11 mouse cellular contexts compared by ENCODE assay signal in the genomic region with DNA sequence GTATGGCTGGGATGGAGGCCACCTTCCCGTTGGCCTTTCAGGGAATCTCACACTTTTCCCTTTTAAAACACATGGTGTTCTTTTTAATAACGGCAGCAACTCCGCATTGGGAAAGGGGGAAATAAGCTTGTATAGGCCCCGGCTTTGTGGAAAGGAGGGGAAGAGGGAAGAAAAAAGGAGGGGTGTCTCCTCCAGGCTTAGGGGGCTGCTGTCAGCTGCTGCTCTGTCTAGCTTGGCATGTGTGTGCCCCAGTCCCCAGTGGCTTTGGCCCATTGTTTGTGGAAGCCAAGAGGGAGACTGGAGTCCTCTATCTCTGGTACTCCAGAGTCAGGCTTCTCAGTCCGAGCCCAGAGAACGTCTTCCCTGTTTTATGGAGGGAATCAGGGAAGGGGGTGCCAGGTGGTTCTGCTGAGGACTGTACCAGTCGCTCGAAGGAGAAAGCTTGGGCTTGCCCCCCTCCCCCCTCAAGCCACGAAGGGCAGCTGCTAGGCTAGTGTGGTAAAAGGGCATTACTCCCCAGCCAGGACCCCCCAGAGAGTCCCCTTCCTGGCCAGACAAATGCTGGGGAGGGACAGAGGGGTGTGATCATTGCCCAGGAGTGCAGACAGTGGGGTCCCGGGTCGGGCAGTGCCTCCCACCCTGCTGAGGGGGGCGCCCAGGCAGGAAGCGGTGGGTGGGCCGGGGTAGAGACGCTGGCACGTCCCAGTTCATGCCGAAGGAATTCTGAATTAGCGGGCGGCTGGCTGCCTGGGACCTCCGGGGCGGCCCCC. TPM values are rescaled to one million over a fixed set of nuclear protein-coding genes. Genes with fewer than 3 reads are reported as not detected.
DNase-seq lines count a peak whose midpoint lies in the region; ATAC-seq and TF ChIP-seq lines count a peak whose summit lies in the region.
"Had no signal": no experiment of that assay in that cellular context is flagged by ENCODE, and none has a peak within 500 bp of the region (broad histone marks: within the 10 kb centered on the region; RNA-seq: fewer than 3 reads in every experiment).

No protein-coding gene starts in this region.

- peaks cover 50% of the 10 kb centered on the region for H3K4me1 ChIP-seq in heart, embryonic 10.5 days
- H3K4me1 ChIP-seq in heart, adult 2 months (ENCODE audit: control insufficient read depth, insufficient read depth, low read length), result no peaks in the 10 kb centered on the region
- peaks cover 13% of the 10 kb centered on the region; the same call in 1 of the 2 replicates for H3K4me1 ChIP-seq in stomach, embryonic 14.5 days (ENCODE audit: control insufficient read depth, insufficient read depth, low read length)
- H3K4me1 ChIP-seq in stomach, postnatal 0 days (replicated peaks; ENCODE audit: control insufficient read depth, insufficient read depth), result no peaks in the 10 kb centered on the region
- H3K4me1 ChIP-seq in limb, embryonic 10.5 days, result peaks cover 87% of the 10 kb centered on the region
- peaks cover 18% of the 10 kb centered on the region for H3K4me1 ChIP-seq in neural tube, embryonic 14.5 days (ENCODE audit: control insufficient read depth, insufficient read depth, low read length)

- H3K9ac ChIP-seq in heart, adult 2 months (ENCODE audit: low read depth, low read length), result no peak overlapping the region
- H3K9ac ChIP-seq in stomach, embryonic 14.5 days (replicated peaks; ENCODE audit: low read depth, low read length), result no peak overlapping the region
- H3K9ac ChIP-seq in stomach, postnatal 0 days (ENCODE audit: low read length), result no peak overlapping the region
- H3K9ac ChIP-seq in neural tube, embryonic 14.5 days (replicated peaks; ENCODE audit: low read depth, low read length), result no peak overlapping the region

- peak overlapping the region; percentile 60 for H3K4me3 ChIP-seq in heart, embryonic 10.5 days
- no peak overlapping the region for H3K4me3 ChIP-seq in heart, adult 2 months
- H3K4me3 ChIP-seq in stomach, embryonic 14.5 days (ENCODE audit: low read depth, low read length), result no peak overlapping the region
- no peak overlapping the region for H3K4me3 ChIP-seq in stomach, postnatal 0 days (ENCODE audit: low read depth, low read length)
- peak overlapping the region; percentile 76 for H3K4me3 ChIP-seq in limb, embryonic 10.5 days
- no peak overlapping the region for H3K4me3 ChIP-seq in neural tube, embryonic 14.5 days (ENCODE audit: low read depth, low read length)

- no peaks in the 10 kb centered on the region for H3K79me2 ChIP-seq in heart, adult 2 months (replicated peaks; ENCODE audit: control insufficient read depth, insufficient read depth, low read length)

- H3K27me3 ChIP-seq in heart, embryonic 10.5 days (ENCODE audit: insufficient read depth, poor library complexity, severe bottlenecking), result peaks cover 100% of the 10 kb centered on the region
- H3K27me3 ChIP-seq in heart, adult 2 months (ENCODE audit: control insufficient read depth, insufficient read depth, low read length), result peaks cover 17% of the 10 kb centered on the region
- H3K27me3 ChIP-seq in stomach, embryonic 14.5 days (ENCODE audit: control insufficient read depth, insufficient read depth, low read length), result peaks cover 83% of the 10 kb centered on the region
- peaks cover 40% of the 10 kb centered on the region for H3K27me3 ChIP-seq in stomach, postnatal 0 days (ENCODE audit: control insufficient read depth, insufficient read depth, low read length)
- H3K27me3 ChIP-seq in limb, embryonic 10.5 days (ENCODE audit: low read depth, poor library complexity, severe bottlenecking), result peaks cover 99% of the 10 kb centered on the region
- peaks cover 84% of the 10 kb centered on the region for H3K27me3 ChIP-seq in neural tube, embryonic 14.5 days (ENCODE audit: control insufficient read depth, insufficient read depth, low read length)

- peak overlapping the region; percentile 42; the same call in 1 of the 2 replicates for H3K27ac ChIP-seq in heart, embryonic 10.5 days
- no peak overlapping the region for H3K27ac ChIP-seq in heart, adult 2 months
- H3K27ac ChIP-seq in stomach, embryonic 14.5 days (ENCODE audit: low read length), result no peak overlapping the region
- H3K27ac ChIP-seq in stomach, postnatal 0 days (replicated peaks), result no peak overlapping the region
- H3K27ac ChIP-seq in limb, embryonic 10.5 days, result peak overlapping the region; percentile 94
- H3K27ac ChIP-seq in neural tube, embryonic 14.5 days (ENCODE audit: low read depth, low read length), result no peak overlapping the region

- no peak for TF ChIP-seq POLR2A in heart, adult 2 months (IDR thresholded peaks at IDR 0.05; ENCODE audit: insufficient read depth, low read depth, low read length)

- no peak for TF ChIP-seq EP300 in heart, adult 2 months (IDR thresholded peaks at IDR 0.05; ENCODE audit: insufficient read depth, low read depth, low read length)
- TF ChIP-seq EP300 in stomach, postnatal 0 days (optimal IDR thresholded peaks at IDR 0.05), result no peak

- no peaks in the 10 kb centered on the region for H3K36me3 ChIP-seq in heart, embryonic 10.5 days
- H3K36me3 ChIP-seq in heart, adult 2 months (ENCODE audit: control insufficient read depth, insufficient read depth, low read length), result no peaks in the 10 kb centered on the region
- no peaks in the 10 kb centered on the region for H3K36me3 ChIP-seq in stomach, embryonic 14.5 days (ENCODE audit: control insufficient read depth, insufficient read depth, low read length)
- H3K36me3 ChIP-seq in stomach, postnatal 0 days (ENCODE audit: control insufficient read depth, insufficient read depth, low read length), result no peaks in the 10 kb centered on the region
- peaks cover 23% of the 10 kb centered on the region for H3K36me3 ChIP-seq in limb, embryonic 10.5 days
- H3K36me3 ChIP-seq in neural tube, embryonic 14.5 days (ENCODE audit: control insufficient read depth, insufficient read depth, low read length), result no peaks in the 10 kb centered on the region

- DNase-seq in heart, embryonic 10.5 days (ENCODE audit: low spot score), result no peak
- no peak for DNase-seq in heart, adult 2 months
- DNase-seq in stomach, postnatal 0 days (ENCODE audit: low spot score), result no peak
- DNase-seq in limb, embryonic 10.5 days (ENCODE audit: low spot score), result peak; percentile 69
- DNase-seq: cerebellum, adult 11 months; heart, postnatal 4 days; lung, postnatal 10 days had no signal

- 1% methylated on average over 21 of the region's 21 CpGs for WGBS in heart, embryonic 10.5 days
- 21% methylated on average over 21 of the region's 21 CpGs for WGBS in heart, adult 2 months
- WGBS in stomach, embryonic 14.5 days, result 6% methylated on average over 21 of the region's 21 CpGs
- WGBS in stomach, postnatal 0 days, result 18% methylated on average over 21 of the region's 21 CpGs
- 3% methylated on average over 21 of the region's 21 CpGs for WGBS in limb, embryonic 10.5 days
- WGBS in neural tube, embryonic 14.5 days, result 3% methylated on average over 21 of the region's 21 CpGs

- no peak for ATAC-seq in stomach, embryonic 14.5 days (ENCODE audit: insufficient number of reproducible peaks, insufficient read depth, low FRiP score, low read depth)
- ATAC-seq in stomach, postnatal 0 days (ENCODE audit: low FRiP score, low TSS enrichment), result no peak
- no peak for ATAC-seq in neural tube, embryonic 14.5 days (ENCODE audit: low read depth)
- ATAC-seq in activated CD4-positive, CD25-positive, alpha-beta regulatory T cell, adult 4 months, result no peak
- ATAC-seq in CD4-positive, CD25-positive, alpha-beta regulatory T cell, adult 4 months, result no peak

- no peak for TF ChIP-seq CTCF in heart, adult 2 months (IDR thresholded peaks at IDR 0.05)
- no peak for TF ChIP-seq CTCF in stomach, postnatal 0 days (IDR thresholded peaks at IDR 0.05; ENCODE audit: low read depth)

- no peaks in the 10 kb centered on the region for H3K9me3 ChIP-seq in heart, embryonic 10.5 days
- no peaks in the 10 kb centered on the region for H3K9me3 ChIP-seq in stomach, embryonic 14.5 days (ENCODE audit: control insufficient read depth, low read depth, low read length)
- no peaks in the 10 kb centered on the region for H3K9me3 ChIP-seq in stomach, postnatal 0 days (ENCODE audit: control insufficient read depth, low read length)
- H3K9me3 ChIP-seq in limb, embryonic 10.5 days (replicated peaks), result no peaks in the 10 kb centered on the region
- H3K9me3 ChIP-seq in neural tube, embryonic 14.5 days (ENCODE audit: control insufficient read depth, low read length), result no peaks in the 10 kb centered on the region

- 0 out of 2 replicates have a peak overlapping the region, but pooled peaks have one; percentile 16 for H3K4me2 ChIP-seq in stomach, embryonic 14.5 days (replicated peaks; ENCODE audit: low read depth, low read length)
- H3K4me2 ChIP-seq in stomach, postnatal 0 days (replicated peaks; ENCODE audit: low read depth), result no peak overlapping the region
- H3K4me2 ChIP-seq in neural tube, embryonic 14.5 days (ENCODE audit: low read depth, low read length), result peak overlapping the region; percentile 1; the same call in 1 of the 2 replicates

- intact Hi-C loops in heart, adult 2 months (cut with DNase I), result no loop called here

RNA-seq across cellular contexts. Expression of a gene that starts 2.2 kb away (rescaled TPM):
- 1.8 and 3.2 TPM in 2 replicates for polyA plus RNA-seq in heart, embryonic 10.5 days (2016; fragmentation: Nextera tagmentation; extraction: Ambion mirVana)
- under 1 TPM; 0.68 to 0.89 TPM for total RNA-seq in heart, adult 2 months (2021)
- 0.38 and 2.3 TPM in 2 replicates for polyA plus RNA-seq in heart, adult 2 months (2012; rRNA removed)
- 1.6 and 1.8 TPM in 2 replicates for polyA plus RNA-seq in stomach, embryonic 14.5 days (2014; fragmentation: Nextera tagmentation; extraction: Ambion mirVana)
- 5.8 and 6.5 TPM in 2 replicates for polyA plus RNA-seq in stomach, postnatal 0 days (2015; fragmentation: Nextera tagmentation; extraction: Ambion mirVana)
- 79.8 and 126 TPM in 2 replicates for polyA plus RNA-seq in limb, embryonic 10.5 days (2016; fragmentation: Nextera tagmentation; extraction: Ambion mirVana)
- 5.3 and 10.0 TPM in 2 replicates for polyA plus RNA-seq in neural tube, embryonic 14.5 days (2014; fragmentation: Nextera tagmentation; extraction: Ambion mirVana)
- not detected for polyA plus RNA-seq in activated CD4-positive, CD25-positive, alpha-beta regulatory T cell, adult 4 months (2017; shearing (Covaris generic))
- not detected for polyA plus RNA-seq in CD4-positive, CD25-positive, alpha-beta regulatory T cell, adult 4 months (2017; shearing (Covaris generic))

RNA-seq across cellular contexts. Expression of a gene that starts 8.0 kb away (rescaled TPM):
- polyA plus RNA-seq in heart, embryonic 10.5 days (2016; fragmentation: Nextera tagmentation; extraction: Ambion mirVana), result 1.2 and 3.6 TPM in 2 replicates
- not detected for total RNA-seq in heart, adult 2 months (2021)
- 0.21 and 0.53 TPM in 2 replicates for polyA plus RNA-seq in heart, adult 2 months (2012; rRNA removed)
- 4.8 and 6.4 TPM in 2 replicates for polyA plus RNA-seq in stomach, embryonic 14.5 days (2014; fragmentation: Nextera tagmentation; extraction: Ambion mirVana)
- 2.4 and 2.8 TPM in 2 replicates for polyA plus RNA-seq in stomach, postnatal 0 days (2015; fragmentation: Nextera tagmentation; extraction: Ambion mirVana)
- polyA plus RNA-seq in limb, embryonic 10.5 days (2016; fragmentation: Nextera tagmentation; extraction: Ambion mirVana), result 22.4 and 23.7 TPM in 2 replicates
- polyA plus RNA-seq in neural tube, embryonic 14.5 days (2014; fragmentation: Nextera tagmentation; extraction: Ambion mirVana), result 144 and 200 TPM in 2 replicates
- under 1 TPM in 1 of 2 experiments, not detected in 1; 0.22 TPM for polyA plus RNA-seq in activated CD4-positive, CD25-positive, alpha-beta regulatory T cell, adult 4 months (2017; shearing (Covaris generic))
- polyA plus RNA-seq in CD4-positive, CD25-positive, alpha-beta regulatory T cell, adult 4 months (2017; shearing (Covaris generic)), result not detected
- total RNA-seq: heart, postnatal 4 days had no signal

RNA-seq across cellular contexts. Expression of a gene that starts 11.4 kb away (rescaled TPM):
- polyA plus RNA-seq in heart, embryonic 10.5 days (2016; fragmentation: Nextera tagmentation; extraction: Ambion mirVana), result 127 and 128 TPM in 2 replicates
- 100 to 1,000 TPM; 111 to 118 TPM for total RNA-seq in heart, adult 2 months (2021)
- 129 and 145 TPM in 2 replicates for polyA plus RNA-seq in heart, adult 2 months (2012; rRNA removed)
- 132 and 149 TPM in 2 replicates for polyA plus RNA-seq in stomach, embryonic 14.5 days (2014; fragmentation: Nextera tagmentation; extraction: Ambion mirVana)
- 119 and 122 TPM in 2 replicates for polyA plus RNA-seq in stomach, postnatal 0 days (2015; fragmentation: Nextera tagmentation; extraction: Ambion mirVana)
- 126 and 143 TPM in 2 replicates for polyA plus RNA-seq in limb, embryonic 10.5 days (2016; fragmentation: Nextera tagmentation; extraction: Ambion mirVana)
- polyA plus RNA-seq in neural tube, embryonic 14.5 days (2014; fragmentation: Nextera tagmentation; extraction: Ambion mirVana), result 152 and 172 TPM in 2 replicates
- polyA plus RNA-seq in activated CD4-positive, CD25-positive, alpha-beta regulatory T cell, adult 4 months (2017; shearing (Covaris generic)), result 10 to 100 TPM; 89.0 to 95.4 TPM
- 10 to 100 TPM; 82.2 to 83.2 TPM for polyA plus RNA-seq in CD4-positive, CD25-positive, alpha-beta regulatory T cell, adult 4 months (2017; shearing (Covaris generic))

RNA-seq across cellular contexts. Expression of a gene that starts 15.4 kb away (rescaled TPM):
- 751 and 801 TPM in 2 replicates for polyA plus RNA-seq in heart, embryonic 10.5 days (2016; fragmentation: Nextera tagmentation; extraction: Ambion mirVana)
- 1,000 to 10,000 TPM; 1,480 to 1,595 TPM for total RNA-seq in heart, adult 2 months (2021)
- 439 and 626 TPM in 2 replicates for polyA plus RNA-seq in heart, adult 2 months (2012; rRNA removed)
- 1,056 and 1,119 TPM in 2 replicates for polyA plus RNA-seq in stomach, embryonic 14.5 days (2014; fragmentation: Nextera tagmentation; extraction: Ambion mirVana)
- 951 and 966 TPM in 2 replicates for polyA plus RNA-seq in stomach, postnatal 0 days (2015; fragmentation: Nextera tagmentation; extraction: Ambion mirVana)
- polyA plus RNA-seq in limb, embryonic 10.5 days (2016; fragmentation: Nextera tagmentation; extraction: Ambion mirVana), result 877 and 996 TPM in 2 replicates
- polyA plus RNA-seq in neural tube, embryonic 14.5 days (2014; fragmentation: Nextera tagmentation; extraction: Ambion mirVana), result 734 and 750 TPM in 2 replicates
- 1,000 to 10,000 TPM; 3,631 to 4,013 TPM for polyA plus RNA-seq in activated CD4-positive, CD25-positive, alpha-beta regulatory T cell, adult 4 months (2017; shearing (Covaris generic))
- polyA plus RNA-seq in CD4-positive, CD25-positive, alpha-beta regulatory T cell, adult 4 months (2017; shearing (Covaris generic)), result 1,000 to 10,000 TPM; 3,148 to 3,732 TPM

RNA-seq across cellular contexts. Expression of a gene that starts 18.4 kb away (rescaled TPM):
- polyA plus RNA-seq in heart, embryonic 10.5 days (2016; fragmentation: Nextera tagmentation; extraction: Ambion mirVana), result 15.6 and 15.7 TPM in 2 replicates
- total RNA-seq in heart, adult 2 months (2021), result 1 to 10 TPM; 8.1 to 8.6 TPM
- polyA plus RNA-seq in heart, adult 2 months (2012; rRNA removed), result 18.8 and 21.2 TPM in 2 replicates
- polyA plus RNA-seq in stomach, embryonic 14.5 days (2014; fragmentation: Nextera tagmentation; extraction: Ambion mirVana), result 20.9 and 22.1 TPM in 2 replicates
- polyA plus RNA-seq in stomach, postnatal 0 days (2015; fragmentation: Nextera tagmentation; extraction: Ambion mirVana), result 10.4 and 12.4 TPM in 2 replicates
- 24.1 and 29.0 TPM in 2 replicates for polyA plus RNA-seq in limb, embryonic 10.5 days (2016; fragmentation: Nextera tagmentation; extraction: Ambion mirVana)
- 29.4 and 30.1 TPM in 2 replicates for polyA plus RNA-seq in neural tube, embryonic 14.5 days (2014; fragmentation: Nextera tagmentation; extraction: Ambion mirVana)
- polyA plus RNA-seq in activated CD4-positive, CD25-positive, alpha-beta regulatory T cell, adult 4 months (2017; shearing (Covaris generic)), result 1 to 10 TPM; 7.2 to 9.5 TPM
- 10 to 100 TPM in 1 of 2 experiments, 1 to 10 TPM in 1; 7.2 to 20.1 TPM for polyA plus RNA-seq in CD4-positive, CD25-positive, alpha-beta regulatory T cell, adult 4 months (2017; shearing (Covaris generic))

Comparison
In these comparisons a context has a peak if more than half of its experiments do, and no peak if none do; other contexts are left out.
1. H3K27ac ChIP-seq: peak in heart, embryonic 10.5 days (single experiment) and limb, embryonic 10.5 days (single experiment); none in heart, adult 2 months (single experiment), stomach, embryonic 14.5 days (single experiment), stomach, postnatal 0 days (single experiment) and neural tube, embryonic 14.5 days (single experiment).
2. H3K4me3 ChIP-seq: peak in heart, embryonic 10.5 days (single experiment) and limb, embryonic 10.5 days (single experiment); none in heart, adult 2 months (single experiment), stomach, embryonic 14.5 days (single experiment), stomach, postnatal 0 days (single experiment) and neural tube, embryonic 14.5 days (single experiment).